Mouse (Mus musculus): ENCODE measurements around the gene Hspa8.

DNA sequence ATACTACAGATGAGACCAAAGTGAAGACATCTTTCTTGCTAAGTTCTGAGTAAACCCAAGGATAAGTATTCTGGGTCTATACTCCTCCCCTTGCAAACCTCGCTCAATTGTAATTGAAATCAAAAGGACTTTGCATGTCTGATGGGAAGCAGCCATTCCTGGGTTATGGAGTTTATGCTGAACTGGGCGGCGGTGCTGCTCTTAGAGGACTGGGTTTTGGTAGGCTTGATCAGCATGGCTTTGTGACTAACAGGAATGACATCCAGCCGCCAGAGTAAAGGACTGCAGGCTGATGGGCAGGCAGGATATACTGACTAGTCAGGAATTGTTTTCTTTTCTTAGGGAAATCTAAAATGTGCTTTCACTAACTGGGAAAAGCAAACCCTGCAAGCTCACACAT is 32.8 kb upstream of the Hspa8 start:
- TF ChIP-seq CTCF (IDR thresholded peaks at IDR 0.05; ENCODE audit: insufficient read depth, low read depth, low read length): no peak
- no peak for TF ChIP-seq POLR2A (IDR thresholded peaks at IDR 0.05; ENCODE audit: insufficient read depth, low read depth, low read length)

Measured in olfactory bulb, adult 2 months (tissue).